Mouse (Mus musculus): Measurements from ENCODE around the gene Gstm4. TPM values are rescaled to one million over a fixed set of nuclear protein-coding genes. Genes with fewer than 3 reads are reported as not detected.

Gene Gstm4
- polyA plus RNA-seq, 2 experiments, result 14.4 to 14.5 TPM

GRCm38 (mm10) chr3:108082251-108082875 is 37.7 kb upstream of the Gstm4 start:
- H3K4me1 ChIP-seq (ENCODE audit: control insufficient read depth, insufficient read depth, low read length), result peaks cover 36% of the 10 kb centered on the region
- WGBS, result 50% methylated on average over 1 of the region's 1 CpGs
- ATAC-seq (ENCODE audit: low FRiP score, low read depth), result no peak
- H3K9me3 ChIP-seq (ENCODE audit: control insufficient read depth, low read length), result no peaks in the 10 kb centered on the region
- no peak for TF ChIP-seq POLR2A (IDR thresholded peaks at IDR 0.05; ENCODE audit: borderline replicate concordance, extremely low read depth, insufficient read depth, insufficient read length)
- H3K36me3 ChIP-seq (ENCODE audit: control insufficient read depth, insufficient read depth, low read length), result peaks cover 32% of the 10 kb centered on the region
- 0 out of 2 replicates have a peak overlapping the region, but pooled peaks have one; percentile 5 for H3K4me2 ChIP-seq (replicated peaks; ENCODE audit: low read depth, low read length, severe bottlenecking)
- no peak overlapping the region for H3K4me3 ChIP-seq (replicated peaks; ENCODE audit: low read length)
- 0 out of 2 replicates have a peak overlapping the region, but pooled peaks have one; percentile 41 for H3K27ac ChIP-seq (replicated peaks; ENCODE audit: low read depth, low read length)
- H3K9ac ChIP-seq (ENCODE audit: low read depth, low read length, severe bottlenecking), result peak overlapping the region; percentile 34; the same call in 1 of the 2 replicates
- DNase-seq (ENCODE audit: low spot score), result no peak
- no peaks in the 10 kb centered on the region for H3K27me3 ChIP-seq (ENCODE audit: control insufficient read depth, insufficient read depth, low read length)

- no peak overlapping the region for H3K9ac ChIP-seq (ENCODE audit: low read depth, low read length, severe bottlenecking)
- no peak for TF ChIP-seq POLR2A (IDR thresholded peaks at IDR 0.05; ENCODE audit: borderline replicate concordance, extremely low read depth, insufficient read depth, insufficient read length)
- 72% methylated on average over 4 of the region's 4 CpGs for WGBS
- H3K27ac ChIP-seq (replicated peaks; ENCODE audit: low read depth, low read length), result peak overlapping the region; percentile 41; the same call in 1 of the 2 replicates
- H3K9me3 ChIP-seq (ENCODE audit: control insufficient read depth, low read length), result no peaks in the 10 kb centered on the region
- H3K27me3 ChIP-seq (ENCODE audit: control insufficient read depth, insufficient read depth, low read length), result no peaks in the 10 kb centered on the region
- no peak for ATAC-seq (ENCODE audit: low FRiP score, low read depth)
- H3K4me1 ChIP-seq (ENCODE audit: control insufficient read depth, insufficient read depth, low read length), result peaks cover 30% of the 10 kb centered on the region
- DNase-seq (ENCODE audit: low spot score), result no peak
- H3K36me3 ChIP-seq (ENCODE audit: control insufficient read depth, insufficient read depth, low read length), result peaks cover 38% of the 10 kb centered on the region
- H3K4me3 ChIP-seq (replicated peaks; ENCODE audit: low read length), result no peak overlapping the region
- no peak overlapping the region for H3K4me2 ChIP-seq (replicated peaks; ENCODE audit: low read depth, low read length, severe bottlenecking)
These were observed 37.0 kb upstream of the Gstm4 start for GRCm38 (mm10) chr3:108081681-108082080.

GRCm38 (mm10) chr3:108076836-108077235 is 32.1 kb upstream of the Gstm4 start:
- H3K9ac ChIP-seq (ENCODE audit: low read depth, low read length, severe bottlenecking), result no peak overlapping the region
- no peak for ATAC-seq (ENCODE audit: low FRiP score, low read depth)
- 92% methylated on average over 8 of the region's 9 CpGs for WGBS
- H3K4me3 ChIP-seq (replicated peaks; ENCODE audit: low read length), result no peak overlapping the region
- H3K36me3 ChIP-seq (ENCODE audit: control insufficient read depth, insufficient read depth, low read length), result peaks cover 75% of the 10 kb centered on the region
- no peak overlapping the region for H3K4me2 ChIP-seq (replicated peaks; ENCODE audit: low read depth, low read length, severe bottlenecking)
- H3K27ac ChIP-seq (replicated peaks; ENCODE audit: low read depth, low read length), result no peak overlapping the region
- H3K27me3 ChIP-seq (ENCODE audit: control insufficient read depth, insufficient read depth, low read length), result no peaks in the 10 kb centered on the region
- H3K9me3 ChIP-seq (ENCODE audit: control insufficient read depth, low read length), result no peaks in the 10 kb centered on the region
- H3K4me1 ChIP-seq (ENCODE audit: control insufficient read depth, insufficient read depth, low read length), result peaks cover 2% of the 10 kb centered on the region; the same call in 1 of the 2 replicates
- TF ChIP-seq POLR2A (IDR thresholded peaks at IDR 0.05; ENCODE audit: borderline replicate concordance, extremely low read depth, insufficient read depth, insufficient read length), result no peak
- DNase-seq (ENCODE audit: low spot score), result no peak

GRCm38 (mm10) chr3:108072983-108073569 is 28.4 kb upstream of the Gstm4 start:
- Histone ChIP-seq H3K4me2 (replicated peaks; ENCODE audit: low read depth, low read length, severe bottlenecking) (no peak overlapping the region), H3K27me3 (ENCODE audit: control insufficient read depth, insufficient read depth, low read length) (no peaks in the 10 kb centered on the region), H3K9me3 (ENCODE audit: control insufficient read depth, low read length) (no peaks in the 10 kb centered on the region), H3K4me3 (replicated peaks; ENCODE audit: low read length) (no peak overlapping the region), H3K4me1 (ENCODE audit: control insufficient read depth, insufficient read depth, low read length) (no peaks in the 10 kb centered on the region), H3K36me3 (ENCODE audit: control insufficient read depth, insufficient read depth, low read length) (peaks cover 52% of the 10 kb centered on the region), H3K9ac (ENCODE audit: low read depth, low read length, severe bottlenecking) (no peak overlapping the region), H3K27ac (replicated peaks; ENCODE audit: low read depth, low read length) (no peak overlapping the region)
- TF ChIP-seq POLR2A (IDR thresholded peaks at IDR 0.05; ENCODE audit: borderline replicate concordance, extremely low read depth, insufficient read depth, insufficient read length), result no peak
- WGBS, result 75% methylated on average over 10 of the region's 10 CpGs
- ATAC-seq (ENCODE audit: low FRiP score, low read depth) (no peak), DNase-seq (ENCODE audit: low spot score) (no peak)

GRCm38 (mm10) chr3:108070295-108071293 is 25.9 kb upstream of the Gstm4 start:
- Histone ChIP-seq H3K9me3 (ENCODE audit: control insufficient read depth, low read length) (no peaks in the 10 kb centered on the region), H3K27me3 (ENCODE audit: control insufficient read depth, insufficient read depth, low read length) (no peaks in the 10 kb centered on the region), H3K4me2 (replicated peaks; ENCODE audit: low read depth, low read length, severe bottlenecking) (no peak overlapping the region), H3K4me1 (ENCODE audit: control insufficient read depth, insufficient read depth, low read length) (no peaks in the 10 kb centered on the region), H3K4me3 (replicated peaks; ENCODE audit: low read length) (no peak overlapping the region), H3K36me3 (ENCODE audit: control insufficient read depth, insufficient read depth, low read length) (peaks cover 28% of the 10 kb centered on the region), H3K27ac (replicated peaks; ENCODE audit: low read depth, low read length) (no peak overlapping the region), H3K9ac (ENCODE audit: low read depth, low read length, severe bottlenecking) (no peak overlapping the region)
- ATAC-seq (ENCODE audit: low FRiP score, low read depth) (peak; percentile 45; the same call in 1 of the 2 replicates), DNase-seq (ENCODE audit: low spot score) (peak; percentile 15)
- 60% methylated on average over 10 of the region's 10 CpGs for WGBS
- no peak for TF ChIP-seq POLR2A (IDR thresholded peaks at IDR 0.05; ENCODE audit: borderline replicate concordance, extremely low read depth, insufficient read depth, insufficient read length)
